Mouse (Mus musculus): ENCODE results near the gene Rpusd1.
A peak's percentile ranks its signal among the peaks of the same experiment; 100 is the strongest.
"Not testable (repeated sequence)": the region's sequence is repeated elsewhere in the genome, so short reads cannot be mapped to it uniquely, and the experiment has no call there.

Rpusd1 gene

DNA sequence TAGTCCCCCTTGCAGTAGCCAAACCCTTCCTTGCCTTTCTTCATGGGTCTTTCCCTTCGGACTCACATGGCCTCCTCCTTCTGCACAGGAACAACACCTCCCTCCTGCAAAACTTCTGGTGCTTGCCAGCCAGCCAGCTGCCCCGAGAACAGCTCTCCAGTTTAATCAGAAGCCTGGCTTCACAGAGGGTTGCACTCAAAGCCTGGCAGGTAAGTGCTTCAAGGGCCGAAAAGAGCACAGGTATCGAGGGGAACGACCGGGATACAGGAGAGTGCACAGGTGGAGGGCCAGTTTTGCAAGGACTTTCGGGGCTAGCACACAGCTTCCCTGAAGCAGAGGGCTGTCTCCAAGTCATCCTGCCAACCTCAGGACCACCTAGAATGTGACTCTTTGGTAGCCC is 11.4 kb downstream of the Rpusd1 start:
- no peak for DNase-seq (ENCODE audit: low spot score in 2 of 2)

GRCm38 (mm10) chr17:25741471-25741870 is 14.0 kb downstream of the Rpusd1 start:
- not testable (repeated sequence) for DNase-seq (ENCODE audit: low spot score in 2 of 2)

DNA sequence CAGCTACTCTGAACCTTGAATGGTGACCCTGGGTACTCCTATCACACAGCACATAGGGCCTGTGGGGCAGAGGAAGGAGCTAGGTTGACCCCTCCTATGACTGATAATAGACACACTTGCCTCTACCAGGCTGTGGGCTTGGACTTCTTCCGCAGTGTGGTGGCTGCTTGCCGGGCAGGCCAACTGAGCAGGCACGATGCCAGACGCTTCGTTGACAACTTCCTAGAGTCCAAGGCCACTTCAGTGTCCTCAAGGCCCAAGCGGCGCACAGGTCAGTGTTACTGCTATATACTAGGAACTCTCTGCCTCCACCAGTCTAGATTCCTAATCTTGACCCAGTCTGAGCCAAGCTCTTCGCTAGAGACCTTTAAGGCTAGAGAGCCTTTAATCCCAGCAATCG is 16.4 kb downstream of the Rpusd1 start:
- no peak for DNase-seq (ENCODE audit: low spot score in 2 of 2)

DNA sequence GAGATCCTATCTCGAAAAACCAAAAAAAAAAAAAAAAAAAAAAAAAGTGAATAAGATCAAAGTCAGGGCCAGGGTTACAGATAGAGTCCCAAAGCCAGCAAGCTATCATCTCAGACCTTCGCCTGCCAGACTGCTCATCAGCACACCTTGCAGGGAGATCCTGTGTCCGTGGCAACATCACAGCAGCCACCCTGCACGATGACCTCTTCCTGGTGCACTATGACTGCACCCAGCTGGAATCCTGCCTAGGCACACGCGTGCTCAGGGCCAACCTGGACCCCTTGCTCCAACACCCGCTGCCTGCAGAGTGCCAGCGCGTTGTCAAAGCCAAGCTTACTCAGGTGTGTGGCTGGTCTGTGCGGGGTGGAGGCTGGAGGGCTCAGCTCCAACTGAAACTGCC is 16.8 kb downstream of the Rpusd1 start:
- DNase-seq (ENCODE audit: low spot score in 2 of 2): no peak

GRCm38 (mm10) chr17:25748238-25748637 is 20.8 kb downstream of the Rpusd1 start:
- DNase-seq (ENCODE audit: low spot score in 2 of 2): no peak

DNA sequence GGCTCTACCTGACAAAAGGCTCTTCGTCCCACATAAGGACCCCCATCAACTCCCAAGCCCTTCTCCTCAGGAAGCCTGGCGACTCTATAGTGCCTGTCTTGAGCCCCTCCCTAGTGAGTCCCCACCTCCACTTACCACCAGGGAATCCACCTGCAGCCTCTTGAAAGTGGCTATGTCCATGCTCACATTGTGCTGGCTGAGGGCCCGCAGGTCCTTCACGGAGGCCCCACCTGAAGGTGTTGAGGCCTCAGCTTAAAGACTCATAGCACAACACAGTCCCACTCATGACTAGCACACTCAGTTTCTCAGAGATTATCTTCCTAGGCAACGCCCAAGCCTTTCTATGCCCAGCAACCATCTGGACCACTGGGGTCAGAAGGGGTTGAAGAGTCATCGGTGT is 21.8 kb downstream of the Rpusd1 start:
- no peak for DNase-seq (ENCODE audit: low spot score in 2 of 2)

- no peak for DNase-seq (ENCODE audit: low spot score in 2 of 2)
Measured at GRCm38 (mm10) chr17:25751446-25751845, 24.0 kb downstream of the Rpusd1 start.

- no peak for DNase-seq (ENCODE audit: low spot score in 2 of 2)
Measured at GRCm38 (mm10) chr17:25754241-25754640, 26.8 kb downstream of the Rpusd1 start, which contains the start of gene Msln. TSS of gene Msln (minus strand) at chr17:25754378.

DNA sequence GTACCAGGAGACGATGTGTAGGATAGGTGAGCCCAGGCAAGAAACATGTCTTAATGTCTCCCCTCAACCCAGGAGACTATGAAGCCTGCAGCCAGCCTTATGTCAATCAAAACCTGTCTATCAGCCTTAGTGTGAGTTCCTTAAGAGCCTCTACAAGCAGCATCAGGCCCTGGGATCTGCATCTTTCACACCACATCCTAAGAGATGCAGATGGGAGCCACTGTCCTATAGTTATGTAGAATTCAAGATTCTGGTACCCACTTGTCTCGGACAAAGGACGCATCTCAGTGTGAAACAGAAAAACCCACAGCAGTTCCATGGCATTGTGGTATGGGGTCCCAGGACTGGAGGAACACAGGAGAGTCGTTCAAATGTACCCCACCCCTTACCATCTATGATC is 27.6 kb downstream of the Rpusd1 start:
- DNase-seq (ENCODE audit: low spot score in 2 of 2): no peak

DNA sequence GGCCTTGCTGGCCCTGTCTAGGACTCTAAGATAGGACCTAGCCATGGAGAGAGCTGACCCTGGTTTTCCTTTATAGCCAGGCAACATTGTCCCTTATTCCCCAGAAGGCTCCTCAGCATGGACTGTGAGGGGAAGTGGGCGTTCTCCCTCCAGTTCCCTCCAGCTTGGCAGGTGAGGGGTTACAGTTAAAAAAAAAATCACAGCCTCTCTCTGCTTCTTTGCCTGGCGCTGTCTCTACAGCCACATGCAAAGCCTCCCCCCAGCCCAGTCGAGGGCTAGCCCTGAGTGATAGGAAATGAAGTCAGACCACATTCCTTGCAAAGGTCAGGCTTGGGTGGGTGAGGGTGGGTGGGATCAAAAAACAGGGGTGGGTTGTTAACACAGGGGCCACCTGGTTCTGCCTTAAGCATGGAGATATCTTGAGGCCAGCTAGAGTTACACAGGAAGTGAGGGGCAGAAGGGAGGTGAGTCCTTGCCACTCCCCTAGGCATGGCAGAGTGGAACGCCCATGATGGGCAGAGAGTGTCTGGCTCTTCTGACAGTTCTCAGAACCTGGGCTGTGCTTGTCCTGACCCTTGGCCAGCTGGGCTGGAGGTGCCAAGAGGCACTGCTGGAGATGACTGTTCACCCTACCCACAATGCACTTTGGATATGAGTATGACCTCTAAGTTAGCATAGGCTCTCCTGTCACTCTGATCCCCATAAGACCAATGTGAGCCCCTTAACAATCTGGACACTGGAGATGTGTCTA is 28.3 kb downstream of the Rpusd1 start:
- no peak for DNase-seq (ENCODE audit: low spot score in 2 of 2)

DNA sequence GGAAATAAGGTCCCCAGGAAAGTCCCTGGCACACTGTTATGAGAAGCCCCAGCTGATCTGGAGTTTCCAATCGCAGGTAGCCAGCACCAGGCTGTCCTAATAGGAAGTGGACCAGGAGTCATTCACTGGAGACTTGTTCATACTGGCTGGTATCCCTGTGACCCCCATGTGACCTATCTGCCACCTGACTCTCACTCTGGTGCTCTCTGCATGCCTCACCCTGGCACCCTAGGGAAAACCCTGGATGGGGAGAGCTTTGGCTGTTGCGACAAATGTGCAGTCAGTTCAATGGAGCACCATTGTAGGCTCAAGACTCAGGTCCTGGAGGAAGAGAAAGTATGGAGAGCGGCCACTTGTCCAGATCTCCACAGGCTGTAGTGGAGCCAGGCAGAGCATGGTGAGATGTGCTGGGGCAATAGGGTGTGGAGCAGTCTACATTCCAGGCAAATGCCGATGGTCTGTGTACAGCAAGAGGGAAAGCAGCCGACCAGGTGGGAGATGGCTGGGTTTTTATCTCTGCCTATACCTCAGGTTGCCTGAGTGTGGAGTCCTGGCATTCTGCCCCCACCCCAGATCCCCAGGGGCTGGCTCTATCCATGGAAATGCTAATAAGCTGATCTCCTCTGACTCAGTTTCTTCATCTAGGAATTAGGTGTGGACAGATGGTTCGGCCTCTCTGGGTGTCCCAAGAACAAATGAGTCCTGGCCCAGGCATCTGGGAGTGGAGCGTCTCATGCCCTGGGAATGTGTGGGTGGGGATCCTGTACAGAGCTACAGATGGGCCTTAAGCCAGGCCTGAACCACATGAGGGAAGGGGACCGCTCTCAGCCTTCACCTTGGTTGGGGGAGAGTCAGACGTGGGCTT is 29.1 kb downstream of the Rpusd1 start:
- DNase-seq (ENCODE audit: low spot score in 2 of 2): no peak

DNA sequence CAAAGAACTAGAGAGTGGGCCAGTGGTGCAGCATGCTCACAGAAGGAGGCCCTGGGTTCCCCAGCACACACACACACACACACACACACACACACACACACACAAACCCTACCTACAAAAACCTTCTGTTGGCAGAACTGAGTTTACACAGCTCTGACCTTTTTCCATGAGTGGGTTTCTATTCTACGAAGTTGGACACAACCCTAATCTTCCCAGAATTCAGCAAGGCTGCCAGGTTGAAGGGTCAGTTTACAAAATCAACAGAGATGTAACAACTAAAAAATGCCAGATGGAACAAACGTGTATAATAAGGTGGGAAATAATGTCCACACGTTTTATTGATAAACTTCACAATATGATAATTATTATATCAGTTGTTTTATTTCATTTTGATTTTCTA is 30.2 kb downstream of the Rpusd1 start:
- no peak for DNase-seq (ENCODE audit: low spot score in 2 of 2)

- peak in 1 of 2 experiments; percentile 47 for DNase-seq (ENCODE audit: low spot score in 2 of 2)
Measured at GRCm38 (mm10) chr17:25760148-25760547, 32.7 kb downstream of the Rpusd1 start.

- DNase-seq (ENCODE audit: low spot score in 2 of 2): no peak
Measured at GRCm38 (mm10) chr17:25761561-25761970, 34.1 kb downstream of the Rpusd1 start.

GRCm38 (mm10) chr17:25762591-25762990 is 35.1 kb downstream of the Rpusd1 start:
- DNase-seq (ENCODE audit: low spot score in 2 of 2): no peak

DNA sequence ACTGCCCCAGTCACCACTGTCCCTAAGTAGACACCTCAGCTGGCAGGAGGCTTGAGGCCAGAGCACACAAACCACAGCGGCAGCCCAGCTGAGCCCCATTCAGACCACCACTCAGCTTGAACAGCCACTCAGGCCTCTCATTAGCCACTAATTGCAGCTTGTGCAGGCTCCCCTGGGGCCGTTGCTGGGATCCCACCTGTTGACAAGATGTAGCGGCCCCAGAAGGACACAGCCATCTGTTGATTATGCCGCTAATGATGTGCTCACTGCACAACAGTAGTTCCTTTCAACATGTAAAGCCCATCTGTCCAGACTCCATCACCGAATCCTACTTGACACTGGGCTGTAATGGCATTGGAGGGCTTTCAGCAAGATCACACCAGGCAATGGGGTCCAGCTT is 38.4 kb downstream of the Rpusd1 start:
- no peak for DNase-seq (ENCODE audit: low spot score in 2 of 2)

DNA sequence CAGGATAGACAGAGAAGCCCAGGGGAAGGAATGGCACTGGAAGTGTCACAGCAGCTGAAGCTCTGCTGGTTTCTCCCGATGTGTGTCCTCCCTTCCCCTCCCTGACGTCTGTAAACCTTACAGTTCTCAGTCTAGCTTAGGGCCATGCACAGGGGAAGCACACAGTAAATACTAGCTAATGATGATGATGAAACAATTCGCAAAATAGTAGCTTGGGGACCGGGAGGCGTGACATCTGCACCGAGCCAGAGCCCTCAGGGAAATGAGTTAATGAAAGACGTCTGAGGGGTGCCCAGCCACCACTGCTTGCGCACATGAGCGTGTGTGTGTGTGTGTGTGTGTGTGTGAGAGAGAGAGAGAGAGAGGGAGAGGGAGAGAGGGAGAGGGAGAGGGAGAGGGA is 41.9 kb downstream of the Rpusd1 start:
- DNase-seq (ENCODE audit: low spot score in 2 of 2): no peak

- peak; percentile 96 for DNase-seq (ENCODE audit: low spot score in 2 of 2)
Measured at GRCm38 (mm10) chr17:25773549-25774120, 46.2 kb downstream of the Rpusd1 start, which contains the start of gene Narfl. TSS of gene Narfl (plus strand) at chr17:25773776.

DNA sequence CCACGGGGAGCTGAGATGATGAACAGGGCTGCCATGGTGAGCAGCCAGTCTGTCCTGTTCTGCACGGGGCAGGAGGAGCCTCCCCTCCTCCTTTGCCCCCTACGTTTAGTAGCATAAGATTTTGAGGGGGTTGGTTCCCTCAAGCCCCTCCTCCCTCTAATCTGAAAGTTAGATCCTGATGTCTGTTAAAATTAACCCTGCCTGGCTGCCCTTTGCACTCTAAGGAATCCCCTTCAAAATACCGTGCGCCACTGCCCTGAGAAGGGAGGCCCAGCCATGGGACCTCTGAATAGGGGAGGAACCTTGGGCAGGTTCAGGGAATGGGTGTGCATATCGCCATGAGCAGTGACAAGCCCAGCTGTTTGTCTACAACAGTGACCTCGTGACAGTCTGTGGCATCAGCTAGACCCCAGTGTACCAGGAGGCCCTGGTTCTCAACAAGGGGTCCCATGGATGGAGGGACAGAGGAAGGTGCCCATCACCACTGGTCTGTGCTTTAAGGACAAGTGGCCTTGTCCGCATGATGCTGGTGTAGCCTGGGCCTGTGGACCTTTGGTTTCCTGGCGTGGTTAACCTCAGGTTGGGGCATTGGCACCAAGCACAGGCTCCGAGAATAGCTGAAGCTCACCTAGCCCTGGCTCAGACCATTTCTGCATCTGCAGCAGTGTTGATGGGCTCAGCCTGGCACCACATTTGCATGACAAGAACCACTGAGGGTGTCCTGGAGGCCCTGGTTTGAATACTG is 48.0 kb downstream of the Rpusd1 start:
- no peak for DNase-seq (ENCODE audit: low spot score in 2 of 2)

GRCm38 (mm10) chr17:25777948-25778347 is 50.5 kb downstream of the Rpusd1 start:
- no peak for DNase-seq (ENCODE audit: low spot score in 2 of 2)
